Mouse (Mus musculus): Measurements from ENCODE around the gene Snx9. TPM values are rescaled to one million over a fixed set of nuclear protein-coding genes. Genes with fewer than 3 reads are reported as not detected.

Snx9 gene
- polyA plus RNA-seq, 1 experiment from 2014 or later = 29.6 TPM

GRCm38 (mm10) chr17:5977056-5977920 lies 136.2 kb downstream of the Snx9 start:
- 49% methylated on average over 16 of the region's 16 CpGs for WGBS
- no peaks in the 10 kb centered on the region for H3K36me3 ChIP-seq (ENCODE audit: control insufficient read depth, insufficient read depth, low read length)
- peak overlapping the region; percentile 43 for H3K4me2 ChIP-seq (ENCODE audit: low read length)
- peak overlapping the region; percentile 41; the same call in 1 of the 2 replicates for H3K9ac ChIP-seq (ENCODE audit: low read length)
- no peaks in the 10 kb centered on the region for H3K9me3 ChIP-seq (ENCODE audit: control insufficient read depth, low read length)
- no peak overlapping the region for H3K4me3 ChIP-seq (ENCODE audit: control insufficient read depth in 1 of 2, insufficient read depth in 1 of 2, low read depth in 1 of 2, low read length in 2 of 2)
- peaks cover 49 to 62% of the 10 kb centered on the region in 2 experiments for H3K4me1 ChIP-seq (ENCODE audit: control insufficient read depth in 2 of 2, insufficient read depth in 2 of 2, low read length in 2 of 2)
- H3K27me3 ChIP-seq (ENCODE audit: control insufficient read depth, insufficient read depth, low read length) = no peaks in the 10 kb centered on the region
- peak overlapping the region; percentile 45 to 62; a peak in 3 of 4 replicates for H3K27ac ChIP-seq (replicated peaks in 1 of 2; ENCODE audit: control insufficient read depth in 1 of 2, insufficient read depth in 1 of 2, low read depth in 2 of 2, low read length in 2 of 2)
- ATAC-seq (ENCODE audit: insufficient number of reproducible peaks, insufficient read depth, low FRiP score, low read depth) = 0 out of 2 replicates have a peak, but pooled peaks have one; percentile 7

DNA sequence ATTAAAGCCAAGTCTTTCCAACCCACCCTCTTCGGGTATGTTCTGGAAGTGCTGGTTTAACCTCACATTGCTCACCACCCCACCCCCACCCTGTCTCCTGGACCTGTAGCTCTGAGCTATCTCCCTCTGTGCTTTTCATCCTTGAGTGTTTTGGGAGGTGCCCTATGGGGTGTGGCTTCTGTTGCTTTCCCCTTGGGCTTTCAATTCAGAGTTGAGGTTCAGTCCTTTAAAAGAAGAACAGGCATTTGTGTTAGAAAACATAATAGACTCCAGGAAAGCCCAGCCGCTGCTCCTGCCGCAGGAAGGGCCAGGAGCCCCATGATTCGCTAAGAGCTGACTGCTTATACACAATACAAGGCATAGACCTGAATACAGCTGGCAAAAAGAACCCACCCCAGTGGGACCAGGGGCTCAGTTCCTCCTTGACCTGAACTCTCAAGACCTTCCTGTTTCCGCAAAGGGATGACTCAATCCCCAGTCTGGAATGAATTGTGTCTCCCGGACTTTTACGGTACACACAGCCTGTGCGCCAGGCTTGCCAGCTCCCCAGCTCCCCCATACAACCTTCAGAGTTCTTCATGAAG lies 136.9 kb downstream of the Snx9 start:
- Histone ChIP-seq H3K4me2 (ENCODE audit: low read length) (0 out of 2 replicates have a peak overlapping the region, but pooled peaks have one; percentile 9), H3K9me3 (ENCODE audit: control insufficient read depth, low read length) (no peaks in the 10 kb centered on the region), H3K36me3 (ENCODE audit: control insufficient read depth, insufficient read depth, low read length) (no peaks in the 10 kb centered on the region), H3K9ac (ENCODE audit: low read length) (peak overlapping the region; percentile 14; the same call in 1 of the 2 replicates), H3K27ac (replicated peaks in 1 of 2; ENCODE audit: control insufficient read depth in 1 of 2, insufficient read depth in 1 of 2, low read depth in 2 of 2, low read length in 2 of 2) (peak overlapping the region; percentile 62 to 68), H3K4me1 (ENCODE audit: control insufficient read depth in 2 of 2, insufficient read depth in 2 of 2, low read length in 2 of 2) (peaks cover 52 to 69% of the 10 kb centered on the region in 2 experiments), H3K4me3 (ENCODE audit: control insufficient read depth in 1 of 2, insufficient read depth in 1 of 2, low read depth in 1 of 2, low read length in 2 of 2) (no peak overlapping the region), H3K27me3 (ENCODE audit: control insufficient read depth, insufficient read depth, low read length) (no peaks in the 10 kb centered on the region)
- ATAC-seq (ENCODE audit: insufficient number of reproducible peaks, insufficient read depth, low FRiP score, low read depth) = peak; percentile 12; the same call in 1 of the 2 replicates
- 64% methylated on average over 8 of the region's 8 CpGs for WGBS

DNA sequence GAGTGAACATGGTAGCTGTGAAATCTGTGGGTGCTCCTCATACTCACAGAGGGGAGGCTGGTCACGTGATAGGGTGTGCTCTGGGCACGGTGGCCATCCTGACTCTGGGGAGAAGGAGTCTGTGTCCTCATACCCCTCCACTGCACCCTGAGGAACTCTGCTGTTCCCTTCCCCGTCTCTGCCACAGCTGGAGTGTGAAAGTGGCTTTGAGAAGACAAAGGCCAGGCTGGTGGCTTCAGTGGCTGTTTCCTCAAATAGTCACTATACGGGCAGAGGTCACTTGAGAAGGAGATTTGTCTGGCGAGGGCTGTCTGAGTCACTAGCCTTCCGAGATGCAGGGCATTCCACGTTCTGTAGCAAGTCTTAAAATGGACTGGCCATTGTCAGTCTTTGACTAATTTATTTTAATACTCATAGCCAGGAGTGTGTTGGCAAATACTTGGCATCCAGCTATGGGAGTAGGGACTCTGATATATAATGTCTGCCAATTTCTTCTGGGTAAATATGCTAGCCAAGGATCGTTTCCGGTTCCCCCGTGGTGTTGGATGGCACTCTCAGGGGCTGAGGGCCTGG lies 137.5 kb downstream of the Snx9 start:
- no peaks in the 10 kb centered on the region for H3K36me3 ChIP-seq (ENCODE audit: control insufficient read depth, insufficient read depth, low read length)
- H3K9me3 ChIP-seq (ENCODE audit: control insufficient read depth, low read length) = no peaks in the 10 kb centered on the region
- H3K4me3 ChIP-seq (ENCODE audit: control insufficient read depth in 1 of 2, insufficient read depth in 1 of 2, low read depth in 1 of 2, low read length in 2 of 2) = no peak overlapping the region
- H3K27ac ChIP-seq (replicated peaks in 1 of 2; ENCODE audit: control insufficient read depth in 1 of 2, insufficient read depth in 1 of 2, low read depth in 2 of 2, low read length in 2 of 2) = peak overlapping the region; percentile 54 to 68
- peaks cover 58 to 75% of the 10 kb centered on the region in 2 experiments for H3K4me1 ChIP-seq (ENCODE audit: control insufficient read depth in 2 of 2, insufficient read depth in 2 of 2, low read length in 2 of 2)
- H3K27me3 ChIP-seq (ENCODE audit: control insufficient read depth, insufficient read depth, low read length) = no peaks in the 10 kb centered on the region
- 0 out of 2 replicates have a peak, but pooled peaks have one; percentile 1 for ATAC-seq (ENCODE audit: insufficient number of reproducible peaks, insufficient read depth, low FRiP score, low read depth)
- peak overlapping the region; percentile 14; the same call in 1 of the 2 replicates for H3K9ac ChIP-seq (ENCODE audit: low read length)
- 33% methylated on average over 10 of the region's 10 CpGs for WGBS
- H3K4me2 ChIP-seq (ENCODE audit: low read length) = 0 out of 2 replicates have a peak overlapping the region, but pooled peaks have one; percentile 9

GRCm38 (mm10) chr17:5980860-5981259 lies 139.7 kb downstream of the Snx9 start:
- 53% methylated on average over 6 of the region's 6 CpGs for WGBS
- Histone ChIP-seq H3K27ac (replicated peaks in 1 of 2; ENCODE audit: control insufficient read depth in 1 of 2, insufficient read depth in 1 of 2, low read depth in 2 of 2, low read length in 2 of 2) (0 out of 4 replicates have a peak overlapping the region, but pooled peaks of 1 of the 2 experiments have one; percentile 24), H3K36me3 (ENCODE audit: control insufficient read depth, insufficient read depth, low read length) (no peaks in the 10 kb centered on the region), H3K4me3 (ENCODE audit: control insufficient read depth in 1 of 2, insufficient read depth in 1 of 2, low read depth in 1 of 2, low read length in 2 of 2) (no peak overlapping the region), H3K9me3 (ENCODE audit: control insufficient read depth, low read length) (no peaks in the 10 kb centered on the region), H3K9ac (ENCODE audit: low read length) (no peak overlapping the region), H3K27me3 (ENCODE audit: control insufficient read depth, insufficient read depth, low read length) (no peaks in the 10 kb centered on the region), H3K4me2 (ENCODE audit: low read length) (no peak overlapping the region), H3K4me1 (ENCODE audit: control insufficient read depth in 2 of 2, insufficient read depth in 2 of 2, low read length in 2 of 2) (peaks cover 56 to 72% of the 10 kb centered on the region in 2 experiments)
- no peak for ATAC-seq (ENCODE audit: insufficient number of reproducible peaks, insufficient read depth, low FRiP score, low read depth)

Other genes with a start within 250 kb of the Snx9 start
- gene Synj2, start 100.0 kb downstream of the Snx9 start, polyA plus RNA-seq (2014; fragmentation: Nextera tagmentation; extraction: Ambion mirVana) = 4.3 and 4.7 TPM in 2 replicates
- 4.6 and 4.8 TPM in 2 replicates for gene Serac1, start 238.4 kb downstream of the Snx9 start, polyA plus RNA-seq (2014; fragmentation: Nextera tagmentation; extraction: Ambion mirVana)
- 148 and 163 TPM in 2 replicates for gene Gtf2h5, start 238.5 kb downstream of the Snx9 start, polyA plus RNA-seq (2014; fragmentation: Nextera tagmentation; extraction: Ambion mirVana)

Measured in heart, embryonic 14.5 days (tissue).